Mouse (Mus musculus) kidney, adult 2 months (tissue): ENCODE results near the gene Ankrd35. TPM values are rescaled to one million over a fixed set of nuclear protein-coding genes. Genes with fewer than 3 reads are reported as not detected.

Source experiments
- DNase-seq: peaks from one replicate; pipeline ENCODE4 v3.0.0; 2021
- H3K27ac ChIP-seq: fragments of 200-500 bp; 2 replicates; pipeline ENCODE4 v1.5.1; 2012; ENCODE audit warnings: low read depth, low read length, control low read depth, inconsistent platforms; ENCODE audit not compliant: insufficient read depth
- H3K27me3 ChIP-seq: fragments of 200-500 bp; replicated peaks from 2 replicates; pipeline ENCODE4 v1.6.1; 2012; ENCODE audit warnings: mild to moderate bottlenecking, moderate library complexity, low read length, inconsistent platforms; ENCODE audit not compliant: control insufficient read depth, insufficient read depth
- H3K36me3 ChIP-seq: fragments of 200-500 bp; 2 replicates; pipeline ENCODE4 v1.6.1; 2012; ENCODE audit warnings: mild to moderate bottlenecking, moderate library complexity, low read length, inconsistent platforms; ENCODE audit not compliant: control insufficient read depth, insufficient read depth
- H3K4me1 ChIP-seq: fragments of 200-500 bp; 2 replicates; pipeline ENCODE4 v1.6.1; 2011; ENCODE audit warnings: low read length; ENCODE audit not compliant: control insufficient read depth, insufficient read depth
- H3K4me3 ChIP-seq: fragments of 200-500 bp; 2 replicates; pipeline ENCODE4 v1.5.1; 2011; ENCODE audit warnings: mild to moderate bottlenecking, low read depth, low read length, control low read depth; ENCODE audit not compliant: insufficient read depth
- CTCF ChIP-seq: fragments of 200-500 bp; conservative IDR thresholded peaks from 2 replicates; pipeline ENCODE4 v1.5.1; 2011; ENCODE audit warnings: low read depth, mild to moderate bottlenecking, control low read depth, low read length, moderate library complexity, mixed read lengths; ENCODE audit not compliant: insufficient read depth, insufficient read length
- POLR2A ChIP-seq: fragments of 200-500 bp; IDR thresholded peaks from one replicate; pipeline ENCODE4 v1.6.1; 2011; ENCODE audit warnings: low read depth, low read length, control low read depth
- WGBS: fragments of 180-500 bp; shearing (Covaris S2); methylation state at CpG from one replicate; pipeline ENCODE4 v1.1.7; 2018; 5-methylcytosine and 5-hydroxymethylcytosine counted together
- polyA plus RNA-seq: library from polyadenylated mRNA; depleted of rRNA; stranded (reverse); fragments of >200 nt; gene quantifications from 2 replicates; pipeline ENCODE4 v1.2.3, GENCODE M21; 2012; rRNA removed

Ankrd35 gene
- 0.38 and 0.45 TPM in 2 replicates for polyA plus RNA-seq

GRCm38 (mm10) chr3:96669727-96670468 lies at the start of gene Ankrd35:
Ankrd35 (plus strand) TSS chr3:96670131.
- peak; percentile 90 for DNase-seq
- peaks cover 4% of the 10 kb centered on the region; the same call in 1 of the 2 replicates for H3K4me1 ChIP-seq
- TF ChIP-seq POLR2A (no peak), CTCF (peak; percentile 31; the same call in 1 of the 2 replicates)
- WGBS, result 6% methylated on average over 35 of the region's 35 CpGs
- peak within 1 kb of the TSS; percentile 52 for H3K4me3 ChIP-seq
- no peaks in the 10 kb centered on the region for H3K27me3 ChIP-seq
- H3K36me3 ChIP-seq, result no peaks in the 10 kb centered on the region
- no peak within 1 kb of the TSS for H3K27ac ChIP-seq

GRCm38 (mm10) chr3:96623201-96623600 lies 46.7 kb upstream of the Ankrd35 start:
- Histone ChIP-seq H3K27me3 (no peaks in the 10 kb centered on the region), H3K4me3 (no peak overlapping the region), H3K36me3 (no peaks in the 10 kb centered on the region; the same call in 1 of the 2 replicates), H3K4me1 (no peaks in the 10 kb centered on the region), H3K27ac (no peak overlapping the region)
- TF ChIP-seq POLR2A, result no peak
- no peak for TF ChIP-seq CTCF
- WGBS, result 93% methylated on average over 4 of the region's 4 CpGs
- no peak for DNase-seq

- Histone ChIP-seq H3K27ac (peak within 1 kb of the TSS; percentile 97), H3K4me3 (peak within 1 kb of the TSS; percentile 97), H3K36me3 (no peaks in the 10 kb centered on the region), H3K27me3 (no peaks in the 10 kb centered on the region), H3K4me1 (peaks cover 3% of the 10 kb centered on the region; the same call in 1 of the 2 replicates)
- 1% methylated on average over 48 of the region's 48 CpGs for WGBS
- DNase-seq, result peak; percentile 98
- TF ChIP-seq CTCF (no peak), POLR2A (peak; percentile 81)
Measured at GRCm38 (mm10) chr3:96629729-96630600, 40.0 kb upstream of the Ankrd35 start, which contains the start of gene Rbm8a. Rbm8a (plus strand) TSS chr3:96629933.

GRCm38 (mm10) chr3:96632058-96632457 lies 37.9 kb upstream of the Ankrd35 start:
- Histone ChIP-seq H3K27ac (no peak overlapping the region), H3K27me3 (no peaks in the 10 kb centered on the region; the same call in 1 of the 2 replicates), H3K36me3 (no peaks in the 10 kb centered on the region), H3K4me3 (no peak overlapping the region), H3K4me1 (peaks cover 13% of the 10 kb centered on the region)
- DNase-seq, result no peak
- TF ChIP-seq CTCF, result no peak
- no peak for TF ChIP-seq POLR2A

- no peak for DNase-seq
- H3K36me3 ChIP-seq, result no peaks in the 10 kb centered on the region
- TF ChIP-seq POLR2A, result no peak
- H3K27ac ChIP-seq, result no peak overlapping the region
- WGBS, result 88% methylated on average over 1 of the region's 1 CpGs
- H3K27me3 ChIP-seq, result no peaks in the 10 kb centered on the region; the same call in 1 of the 2 replicates
- peaks cover 13% of the 10 kb centered on the region for H3K4me1 ChIP-seq
- no peak overlapping the region for H3K4me3 ChIP-seq
Measured at GRCm38 (mm10) chr3:96634015-96634414, 35.9 kb upstream of the Ankrd35 start.

- peak; percentile 95 for DNase-seq
- WGBS, result 2% methylated on average over 60 of the region's 60 CpGs
- TF ChIP-seq POLR2A, result no peak
- 0 out of 2 replicates have a peak, but pooled peaks have one; percentile 14 for TF ChIP-seq CTCF
- peak within 1 kb of the TSS; percentile 75 for H3K4me3 ChIP-seq
- H3K27ac ChIP-seq, result peak within 1 kb of the TSS; percentile 48
- no peaks in the 10 kb centered on the region; the same call in 1 of the 2 replicates for H3K27me3 ChIP-seq
- no peaks in the 10 kb centered on the region for H3K36me3 ChIP-seq
- H3K4me1 ChIP-seq, result peaks cover 13% of the 10 kb centered on the region
Measured at GRCm38 (mm10) chr3:96634928-96635879, 34.7 kb upstream of the Ankrd35 start, which contains the start of the genes Pex11b and Gm42957. Pex11b (plus strand) TSS chr3:96635376. Gm42957 (plus strand) TSS chr3:96635474.
